Mouse (Mus musculus): ENCODE results near the gene Il12rb1.

Il12rb1 gene

GRCm38 (mm10) chr8:70773833-70774232 is 34.4 kb upstream of the Il12rb1 start:
- no peak for DNase-seq (ENCODE audit: low spot score in 2 of 2)

DNA sequence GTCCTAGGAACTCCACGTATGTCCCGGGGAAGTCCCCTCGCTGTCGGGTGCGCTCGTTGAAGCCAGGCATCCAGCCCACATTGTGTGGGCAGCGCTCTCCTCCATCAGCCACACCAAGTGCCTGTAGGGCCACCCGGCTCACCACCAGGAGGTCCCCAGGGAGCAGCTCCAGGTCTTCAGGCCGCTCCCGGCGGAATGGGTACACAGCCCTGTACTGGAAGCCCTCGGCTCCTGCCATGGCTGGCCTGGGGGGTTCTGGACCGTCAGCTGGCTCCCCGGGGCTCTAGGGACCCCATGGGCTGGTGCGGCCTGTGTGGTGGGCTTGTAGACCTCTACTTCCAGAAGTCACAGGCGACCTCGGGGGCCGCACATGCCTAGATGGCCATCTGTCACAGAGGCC is 33.5 kb upstream of the Il12rb1 start:
- DNase-seq (ENCODE audit: low spot score in 2 of 2), result no peak

DNA sequence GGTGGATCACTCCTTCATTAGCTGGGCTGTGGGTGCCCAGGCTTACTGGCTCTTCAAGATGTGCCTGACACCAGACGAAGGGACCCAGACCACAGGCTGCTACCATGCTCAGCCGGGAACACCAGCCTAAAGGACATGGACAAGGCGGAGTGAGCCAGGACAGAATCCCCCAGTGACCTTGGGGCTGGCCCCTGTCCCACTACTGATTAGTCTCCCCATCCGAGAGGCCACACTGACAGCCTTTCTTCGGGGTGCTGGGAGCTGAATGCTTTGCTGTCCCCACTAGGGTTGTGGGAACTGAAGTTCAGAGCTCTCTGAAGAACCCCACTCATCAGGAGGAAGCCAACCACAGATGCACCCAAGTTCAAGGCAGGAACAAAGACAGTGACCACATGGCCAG is 33.0 kb upstream of the Il12rb1 start:
- no peak for DNase-seq (ENCODE audit: low spot score in 2 of 2)

DNA sequence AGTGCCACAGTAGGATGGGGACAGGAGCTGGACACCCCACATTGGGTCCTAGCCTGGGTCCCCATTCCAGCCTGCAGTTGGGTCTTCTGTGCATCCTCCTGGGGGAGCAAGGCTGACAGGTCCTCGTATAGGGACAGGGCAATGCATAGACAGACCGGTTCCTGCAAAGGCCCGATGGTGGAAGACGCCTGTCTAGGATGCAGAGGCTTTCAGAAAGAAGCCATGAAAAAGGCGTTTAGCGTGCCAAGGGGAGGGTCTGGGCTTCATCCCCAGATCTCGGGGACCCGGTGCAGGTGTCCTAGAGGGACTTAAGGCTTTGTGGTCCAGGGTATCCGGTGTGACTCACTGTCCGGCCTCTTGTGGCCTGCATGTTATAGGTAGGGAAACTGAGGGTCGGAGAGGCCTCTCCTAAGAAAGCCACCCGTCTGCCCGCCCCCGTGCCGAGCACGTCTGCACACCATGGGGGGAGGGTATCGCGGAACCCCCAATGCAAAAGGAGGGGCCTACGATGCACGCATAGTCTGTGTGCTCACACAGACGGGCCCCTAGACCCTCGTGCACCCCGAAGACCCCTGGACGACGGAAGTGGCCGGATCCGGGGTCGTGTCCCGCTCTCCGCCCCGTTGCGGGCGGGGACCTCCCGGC is 32.3 kb upstream of the Il12rb1 start:
- DNase-seq (ENCODE audit: low spot score in 2 of 2), result no peak

DNA sequence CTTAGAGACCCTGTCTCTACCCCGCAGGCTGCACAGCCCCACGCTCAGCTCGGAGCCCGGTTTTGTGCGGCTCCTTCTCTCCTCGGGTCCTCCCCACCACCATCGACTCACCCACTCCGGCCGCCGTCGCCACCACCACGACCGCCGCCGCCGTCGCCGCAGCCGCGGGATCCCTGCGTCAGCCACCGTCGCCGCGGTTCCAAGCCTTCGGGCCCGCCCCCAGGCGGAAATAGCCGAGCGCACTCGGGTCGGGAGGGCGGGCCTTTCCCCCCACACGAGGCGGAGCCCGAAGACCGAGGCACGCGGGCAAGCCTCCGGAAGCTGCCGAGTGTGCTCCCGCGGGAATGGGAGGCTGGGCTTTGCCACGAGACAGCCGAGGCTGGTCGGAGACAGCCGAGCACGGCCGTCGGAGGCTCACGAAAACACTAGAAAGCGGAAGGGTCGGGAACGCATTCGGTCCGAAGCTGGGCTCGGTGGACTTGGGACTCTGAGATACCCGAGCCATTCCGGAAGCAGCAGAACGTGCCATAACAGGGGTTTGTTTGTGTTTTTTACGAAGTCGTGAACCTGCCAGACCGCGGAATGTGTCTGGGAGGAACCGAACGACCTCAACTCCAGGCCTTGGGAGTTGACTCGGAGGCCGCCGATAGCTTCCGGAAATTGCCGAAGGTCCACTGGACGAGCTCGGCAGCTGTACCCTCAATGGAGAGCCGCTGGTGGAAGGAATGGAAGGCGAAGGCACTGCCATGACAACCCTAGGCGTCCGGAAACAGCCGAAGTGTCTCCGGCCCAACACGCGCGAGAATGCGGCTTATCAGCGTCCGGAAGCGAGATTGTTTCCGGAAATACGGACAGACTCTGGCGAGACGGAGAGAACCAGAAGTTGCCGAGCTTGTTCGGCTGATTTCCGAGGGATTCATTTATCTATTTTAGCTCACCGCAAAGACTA is 31.5 kb upstream of the Il12rb1 start, which contains the start of gene Pik3r2:
Pik3r2 (minus strand) TSS at position 218 of the 949 bp plus-strand sequence.
- peak; percentile 95 to 98 for DNase-seq (ENCODE audit: low spot score in 2 of 2)

DNA sequence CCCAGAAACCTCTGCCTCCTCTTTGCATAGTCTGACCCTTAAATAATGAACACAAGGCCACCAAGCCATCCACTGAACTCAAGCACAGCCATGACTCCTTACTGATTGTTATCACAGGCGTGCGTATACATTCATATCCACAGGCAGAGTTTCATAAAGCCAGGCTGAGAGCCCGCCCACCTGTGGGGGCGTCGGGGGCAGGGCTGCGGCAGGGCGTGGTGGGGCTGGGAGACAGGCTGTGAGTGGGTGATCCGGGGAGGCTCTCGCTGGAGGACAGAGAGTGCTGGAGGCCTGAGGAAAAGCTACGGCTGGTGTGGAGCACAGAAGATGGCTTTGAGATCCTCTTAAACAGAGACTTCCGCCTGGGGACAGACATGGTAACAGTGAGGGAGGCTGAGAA is 28.2 kb upstream of the Il12rb1 start:
- DNase-seq (ENCODE audit: low spot score in 2 of 2), result no peak

DNA sequence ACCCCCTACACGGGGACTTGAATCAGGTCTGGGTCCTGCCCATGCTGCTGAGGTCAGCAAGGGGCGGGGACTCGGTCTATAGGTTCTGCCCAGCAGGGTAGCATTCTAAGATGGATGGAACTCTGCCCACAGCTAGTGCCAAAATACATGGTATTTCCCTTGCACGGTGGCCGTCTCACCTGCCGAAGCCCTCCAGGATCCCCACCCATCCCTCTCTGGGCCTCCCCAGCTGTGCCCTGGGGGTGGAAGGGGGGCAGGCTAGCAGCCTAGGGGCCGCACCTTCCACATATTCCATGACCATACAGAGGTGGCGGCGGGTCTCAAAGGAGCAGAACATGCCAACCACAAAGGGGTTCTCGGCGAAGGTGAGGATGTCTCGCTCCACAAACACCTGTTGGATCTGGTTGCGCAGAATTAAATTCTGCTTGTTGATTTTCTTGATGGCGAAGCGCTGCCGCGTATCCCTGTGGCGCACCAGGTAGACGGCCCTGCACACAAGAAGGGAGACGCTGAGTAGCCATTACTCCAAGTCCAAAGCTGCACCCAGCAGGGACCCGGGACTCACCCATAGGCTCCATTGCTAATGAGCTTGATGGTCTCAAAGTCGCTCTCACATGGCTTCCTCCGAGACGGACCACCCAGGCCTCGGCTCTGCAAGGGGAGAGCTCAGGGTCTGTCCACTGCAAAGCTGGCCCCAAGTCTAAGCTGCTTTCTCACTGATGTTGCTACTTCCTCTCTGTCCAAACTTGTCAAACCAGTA is 21.8 kb upstream of the Il12rb1 start:
- no peak for DNase-seq (ENCODE audit: low spot score in 2 of 2)

DNA sequence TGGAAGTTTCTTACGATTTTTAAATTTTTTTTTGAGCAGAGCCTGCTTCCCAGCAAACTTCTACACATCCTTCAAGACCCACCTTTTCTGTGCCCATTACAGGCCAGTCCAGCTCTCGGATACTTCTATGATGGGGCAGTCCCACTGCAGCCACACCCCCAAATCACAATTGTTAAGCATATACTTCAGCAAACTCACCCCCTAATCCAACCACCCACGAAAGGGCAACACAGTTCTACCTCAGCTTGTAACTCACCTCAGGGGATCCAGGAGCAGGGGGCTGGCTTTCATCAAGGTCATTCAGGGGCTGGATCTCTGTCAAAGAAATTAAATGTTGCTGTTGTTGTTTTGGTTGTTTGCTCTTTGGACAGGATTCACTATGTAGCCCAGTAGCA is 21.2 kb upstream of the Il12rb1 start:
- DNase-seq (ENCODE audit: low spot score in 2 of 2), result no peak

GRCm38 (mm10) chr8:70787941-70788667 is 20.1 kb upstream of the Il12rb1 start:
- DNase-seq (ENCODE audit: low spot score in 2 of 2), result no peak

GRCm38 (mm10) chr8:70789046-70789445 is 19.2 kb upstream of the Il12rb1 start:
- no peak for DNase-seq (ENCODE audit: low spot score in 2 of 2)

DNA sequence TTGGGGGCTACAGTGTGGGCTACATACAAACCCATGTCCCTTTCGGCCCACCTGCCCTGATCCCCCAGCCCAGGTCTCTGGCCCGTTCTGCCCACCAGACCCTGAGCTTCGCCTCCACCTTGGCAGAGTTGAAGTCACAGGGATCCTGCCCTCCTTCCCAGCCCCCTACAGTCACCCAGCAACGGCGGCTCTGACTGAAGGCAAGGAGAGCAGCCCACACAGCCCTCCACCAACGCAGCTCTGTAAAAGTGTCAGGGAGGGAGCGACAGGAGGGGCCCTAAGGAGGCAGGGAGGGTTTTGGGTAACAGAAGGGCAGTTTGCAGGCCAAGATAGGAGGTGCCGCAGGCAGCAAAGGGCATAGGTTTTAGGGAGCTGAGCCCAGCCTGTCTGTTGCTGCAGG is 17.4 kb upstream of the Il12rb1 start:
- DNase-seq (ENCODE audit: low spot score in 2 of 2), result no peak

DNA sequence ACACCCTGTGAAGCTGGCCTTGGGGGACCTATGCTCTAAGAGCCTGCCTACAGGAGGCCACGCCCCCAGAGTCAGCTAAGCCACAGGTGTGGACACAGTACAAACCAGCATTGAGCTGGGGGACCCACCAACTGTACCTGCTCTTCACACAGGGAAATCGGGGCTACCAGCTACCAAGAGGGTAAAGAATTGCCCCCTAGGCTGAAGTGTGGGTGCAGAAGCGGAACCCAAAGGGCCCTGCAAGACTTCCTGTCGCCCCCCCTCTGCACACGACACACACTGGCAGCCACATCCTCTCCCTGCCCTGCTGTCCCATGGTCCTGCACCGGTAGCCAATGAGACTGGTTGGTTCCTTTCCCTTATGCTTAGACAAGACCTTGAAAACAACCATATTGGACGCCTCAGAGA is 17.0 kb upstream of the Il12rb1 start:
- no peak for DNase-seq (ENCODE audit: low spot score in 2 of 2)

- DNase-seq (ENCODE audit: low spot score in 2 of 2), result peak; percentile 94 to 97
These were observed 16.1 kb upstream of the Il12rb1 start for GRCm38 (mm10) chr8:70791975-70792691.

GRCm38 (mm10) chr8:70792700-70793099 is 15.5 kb upstream of the Il12rb1 start:
- DNase-seq (ENCODE audit: low spot score in 2 of 2), result peak in 1 of 2 experiments; percentile 81

- DNase-seq (ENCODE audit: low spot score in 2 of 2), result no peak
These were observed 14.0 kb upstream of the Il12rb1 start for GRCm38 (mm10) chr8:70794215-70794614.

DNA sequence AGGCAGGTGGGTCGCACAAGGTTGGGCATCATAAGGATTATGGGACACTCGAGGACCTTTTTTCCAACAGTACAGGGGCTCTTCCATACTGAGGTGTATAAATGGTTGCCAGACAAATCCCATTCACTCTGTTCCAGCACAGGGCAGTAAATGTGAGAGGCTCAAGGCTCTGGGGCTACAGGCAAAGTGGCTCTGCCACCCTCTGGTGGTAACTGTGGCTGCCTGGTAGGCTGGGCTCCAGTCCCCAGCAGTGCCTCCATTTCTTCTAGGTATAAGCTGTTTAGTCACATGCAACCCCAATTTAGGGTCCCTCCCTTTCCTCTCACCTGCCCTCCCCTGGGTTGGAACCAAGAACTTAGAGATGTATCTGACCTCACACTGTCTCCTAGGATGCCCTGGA is 12.9 kb upstream of the Il12rb1 start:
- DNase-seq (ENCODE audit: low spot score in 2 of 2), result no peak

- DNase-seq (ENCODE audit: low spot score in 2 of 2), result no peak
These were observed 11.7 kb upstream of the Il12rb1 start for GRCm38 (mm10) chr8:70796403-70797080.

GRCm38 (mm10) chr8:70797081-70798070 is 10.9 kb upstream of the Il12rb1 start:
- DNase-seq (ENCODE audit: low spot score in 2 of 2), result peak; percentile 92 to 95

DNA sequence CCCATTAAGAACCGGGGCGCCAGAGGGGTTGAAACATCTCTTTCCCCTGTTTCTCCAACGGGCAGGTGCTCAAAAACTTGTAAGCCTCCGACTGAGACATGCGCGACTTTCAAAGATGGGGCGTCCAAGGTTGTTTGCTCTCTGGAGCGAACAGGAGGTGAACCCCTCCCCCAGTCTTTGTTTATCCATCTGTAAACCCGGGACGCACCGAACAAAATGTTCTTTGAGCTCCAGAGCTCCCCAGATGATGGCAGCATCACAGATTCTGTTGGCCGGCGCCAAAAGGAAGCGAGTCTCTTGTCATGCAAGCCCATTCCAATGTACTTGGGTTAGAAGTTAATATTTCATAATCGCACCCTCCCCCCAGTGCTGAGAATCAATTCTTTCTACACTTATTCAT is 10.0 kb upstream of the Il12rb1 start:
- peak in 1 of 2 experiments; percentile 71 for DNase-seq (ENCODE audit: low spot score in 2 of 2)

Measured in left cerebral cortex, adult 9 months (tissue).